In genomic region chr5:140565856-140566255, GRCm38 (mm10) we compare ENCODE assay signal across 10 mouse cellular contexts. TPM values are rescaled to one million over a fixed set of nuclear protein-coding genes. Genes with fewer than 3 reads are reported as not detected.
DNase-seq lines count a peak whose midpoint lies in the region; ATAC-seq and TF ChIP-seq lines count a peak whose summit lies in the region.
"Had no signal": no experiment of that assay in that cellular context is flagged by ENCODE, and none has a peak within 500 bp of the region (broad histone marks: within the 10 kb centered on the region; RNA-seq: fewer than 3 reads in every experiment).

No protein-coding gene starts in this region.

- no peak overlapping the region for H3K27ac ChIP-seq in forebrain, postnatal 0 days (ENCODE audit: low read depth, low read length)
- H3K27ac ChIP-seq in intestine, embryonic 14.5 days (ENCODE audit: low read depth), result no peak overlapping the region
- no peak overlapping the region for H3K27ac ChIP-seq in limb, embryonic 11.5 days (replicated peaks; ENCODE audit: low read depth, low read length)
- H3K27ac ChIP-seq in stomach, embryonic 15.5 days, result peak overlapping the region; percentile 66; the same call in 1 of the 2 replicates
- H3K27ac ChIP-seq: neural tube, embryonic 12.5 days had no signal

- no peaks in the 10 kb centered on the region for H3K27me3 ChIP-seq in forebrain, postnatal 0 days (ENCODE audit: insufficient read depth, low read length)
- no peaks in the 10 kb centered on the region for H3K27me3 ChIP-seq in intestine, embryonic 14.5 days (replicated peaks; ENCODE audit: control insufficient read depth, insufficient read depth, low read length)
- H3K27me3 ChIP-seq in limb, embryonic 11.5 days (ENCODE audit: control insufficient read depth, insufficient read depth, low read length), result no peaks in the 10 kb centered on the region
- H3K27me3 ChIP-seq in stomach, embryonic 15.5 days (replicated peaks), result no peaks in the 10 kb centered on the region
- H3K27me3 ChIP-seq: neural tube, embryonic 12.5 days had no signal

- H3K36me3 ChIP-seq in forebrain, postnatal 0 days (ENCODE audit: insufficient read depth), result no peaks in the 10 kb centered on the region
- no peaks in the 10 kb centered on the region for H3K36me3 ChIP-seq in intestine, embryonic 14.5 days (ENCODE audit: control insufficient read depth, insufficient read depth, low read length)
- no peaks in the 10 kb centered on the region for H3K36me3 ChIP-seq in limb, embryonic 11.5 days (ENCODE audit: control insufficient read depth, insufficient read depth, low read length)
- no peaks in the 10 kb centered on the region for H3K36me3 ChIP-seq in stomach, embryonic 15.5 days
- H3K36me3 ChIP-seq: neural tube, embryonic 12.5 days had no signal

- 0 out of 2 replicates have a peak, but pooled peaks cover 2% of the 10 kb centered on the region for H3K4me1 ChIP-seq in forebrain, postnatal 0 days (ENCODE audit: insufficient read depth)
- peaks cover 11% of the 10 kb centered on the region for H3K4me1 ChIP-seq in intestine, embryonic 14.5 days (replicated peaks; ENCODE audit: control insufficient read depth, insufficient read depth, low read length)
- H3K4me1 ChIP-seq in limb, embryonic 11.5 days (ENCODE audit: control insufficient read depth, insufficient read depth, low read length), result 0 out of 2 replicates have a peak, but pooled peaks cover 2% of the 10 kb centered on the region
- H3K4me1 ChIP-seq in stomach, embryonic 15.5 days, result peaks cover 43% of the 10 kb centered on the region

- no peaks in the 10 kb centered on the region for H3K9me3 ChIP-seq in forebrain, postnatal 0 days (ENCODE audit: low read length)
- no peaks in the 10 kb centered on the region for H3K9me3 ChIP-seq in intestine, embryonic 14.5 days (ENCODE audit: control insufficient read depth, low read length)
- H3K9me3 ChIP-seq in limb, embryonic 11.5 days (ENCODE audit: control insufficient read depth, low read length), result no peaks in the 10 kb centered on the region
- H3K9me3 ChIP-seq in stomach, embryonic 15.5 days, result no peaks in the 10 kb centered on the region
- H3K9me3 ChIP-seq: neural tube, embryonic 12.5 days had no signal

- H3K4me2 ChIP-seq in forebrain, postnatal 0 days (ENCODE audit: low read depth), result no peak overlapping the region
- H3K4me2 ChIP-seq in intestine, embryonic 14.5 days (ENCODE audit: low read length), result no peak overlapping the region
- H3K4me2 ChIP-seq in limb, embryonic 11.5 days (ENCODE audit: low read depth, severe bottlenecking), result no peak overlapping the region
- H3K4me2 ChIP-seq in stomach, embryonic 15.5 days, result no peak overlapping the region
- H3K4me2 ChIP-seq: neural tube, embryonic 12.5 days had no signal

- DNase-seq in cerebellum, postnatal 10 days, result peak; percentile 50 to 55
- DNase-seq in cerebellum, adult 9-10 months, result no peak
- DNase-seq in adrenal gland, adult 2 months, result peak; percentile 76
- DNase-seq in forebrain, postnatal 0 days, result no peak
- peak; percentile 75 for DNase-seq in intestine, embryonic 14.5 days (ENCODE audit: low spot score)
- DNase-seq in limb, embryonic 11.5 days (ENCODE audit: low spot score), result peak; percentile 54

- H3K4me3 ChIP-seq in forebrain, postnatal 0 days (ENCODE audit: low read depth, low read length), result no peak overlapping the region
- H3K4me3 ChIP-seq in intestine, embryonic 14.5 days (ENCODE audit: low read depth, low read length), result no peak overlapping the region
- no peak overlapping the region for H3K4me3 ChIP-seq in limb, embryonic 11.5 days (ENCODE audit: low read depth, low read length)
- no peak overlapping the region for H3K4me3 ChIP-seq in stomach, embryonic 15.5 days (replicated peaks)
- H3K4me3 ChIP-seq: neural tube, embryonic 12.5 days had no signal

- WGBS in forebrain, postnatal 0 days, result 49% methylated on average over 6 of the region's 6 CpGs
- 67% methylated on average over 6 of the region's 6 CpGs for WGBS in intestine, embryonic 14.5 days
- WGBS in limb, embryonic 11.5 days, result 76% methylated on average over 6 of the region's 6 CpGs
- WGBS in stomach, embryonic 15.5 days, result 60% methylated on average over 6 of the region's 6 CpGs

- peak; percentile 53 for TF ChIP-seq CTCF in forebrain, postnatal 0 days (IDR thresholded peaks at IDR 0.05; ENCODE audit: low read depth)

- H3K9ac ChIP-seq in forebrain, postnatal 0 days, result no peak overlapping the region
- no peak overlapping the region for H3K9ac ChIP-seq in intestine, embryonic 14.5 days (ENCODE audit: low read length)
- H3K9ac ChIP-seq in limb, embryonic 11.5 days (ENCODE audit: low read length), result no peak overlapping the region
- no peak overlapping the region for H3K9ac ChIP-seq in stomach, embryonic 15.5 days
- H3K9ac ChIP-seq: neural tube, embryonic 12.5 days had no signal

- peak; percentile 57 for ATAC-seq in forebrain, postnatal 0 days
- peak; percentile 33; the same call in 1 of the 2 replicates for ATAC-seq in intestine, embryonic 14.5 days (replicated peaks; ENCODE audit: low FRiP score, low TSS enrichment, low read depth)
- no peak for ATAC-seq in limb, embryonic 11.5 days (ENCODE audit: insufficient number of reproducible peaks, low FRiP score, low TSS enrichment, low read depth)
- ATAC-seq in monocyte, adult 5-6 weeks (replicated peaks; ENCODE audit: insufficient number of reproducible peaks, low FRiP score, low TSS enrichment, poor library complexity, severe bottlenecking), result 0 out of 2 replicates have a peak, but pooled peaks have one; percentile 27
- ATAC-seq in stomach, embryonic 15.5 days (ENCODE audit: insufficient read depth, low FRiP score, low read depth), result 0 out of 2 replicates have a peak, but pooled peaks have one; percentile 28

RNA-seq across cellular contexts. Expression of gene Grifin, which starts 1.0 kb away (rescaled TPM):
- total RNA-seq in adrenal gland, adult 2 months (2021), result not detected
- not detected in 2 replicates for polyA plus RNA-seq in adrenal gland, adult 2 months (2012; rRNA removed)
- total RNA-seq in forebrain, postnatal 0 days (2014; rRNA removed), result not detected in 2 replicates
- 0.36 TPM in 1 of 2 replicates, not detected in the other for polyA plus RNA-seq in forebrain, postnatal 0 days (2015; fragmentation: Nextera tagmentation; extraction: Ambion mirVana)
- polyA plus RNA-seq in intestine, embryonic 14.5 days (2014; fragmentation: Nextera tagmentation; extraction: Ambion mirVana), result 0.54 TPM in 1 of 2 replicates, not detected in the other
- not detected in 2 replicates for polyA plus RNA-seq in limb, embryonic 11.5 days (2014; fragmentation: Nextera tagmentation; extraction: Ambion mirVana)
- total RNA-seq in monocyte, adult 5-6 weeks (2017), result not detected in 3 replicates
- 0.23 and 0.39 TPM in 2 replicates for polyA plus RNA-seq in stomach, embryonic 15.5 days (2015; fragmentation: Nextera tagmentation; extraction: Ambion mirVana)
- polyA plus RNA-seq: gonadal fat pad, adult 2 months; neural tube, embryonic 12.5 days had no signal

RNA-seq across cellular contexts. Expression of gene Lfng, which starts 41.3 kb away (rescaled TPM):
- 10 to 100 TPM in 1 of 2 experiments, 1 to 10 TPM in 1; 9.5 to 14.5 TPM for total RNA-seq in adrenal gland, adult 2 months (2021)
- polyA plus RNA-seq in adrenal gland, adult 2 months (2012; rRNA removed), result 59.0 and 60.2 TPM in 2 replicates
- 39.4 and 53.7 TPM in 2 replicates for total RNA-seq in forebrain, postnatal 0 days (2014; rRNA removed)
- 19.2 and 23.0 TPM in 2 replicates for polyA plus RNA-seq in forebrain, postnatal 0 days (2015; fragmentation: Nextera tagmentation; extraction: Ambion mirVana)
- 12.6 and 15.4 TPM in 2 replicates for polyA plus RNA-seq in intestine, embryonic 14.5 days (2014; fragmentation: Nextera tagmentation; extraction: Ambion mirVana)
- 9.0 and 10.8 TPM in 2 replicates for polyA plus RNA-seq in limb, embryonic 11.5 days (2014; fragmentation: Nextera tagmentation; extraction: Ambion mirVana)
- 274 to 469 TPM (median 297 TPM) in 3 replicates for total RNA-seq in monocyte, adult 5-6 weeks (2017)
- 24.5 and 25.6 TPM in 2 replicates for polyA plus RNA-seq in stomach, embryonic 15.5 days (2015; fragmentation: Nextera tagmentation; extraction: Ambion mirVana)

Comparison
In these comparisons a context has a peak if more than half of its experiments do, and no peak if none do; other contexts are left out.
1. DNase-seq: peak in cerebellum, postnatal 10 days (2 of 2), adrenal gland, adult 2 months (single experiment), intestine, embryonic 14.5 days (single experiment) and limb, embryonic 11.5 days (single experiment); none in cerebellum, adult 9-10 months (single experiment) and forebrain, postnatal 0 days (single experiment).